Mouse (Mus musculus): ENCODE data around the gene Cers3.

The Cers3 gene

DNA sequence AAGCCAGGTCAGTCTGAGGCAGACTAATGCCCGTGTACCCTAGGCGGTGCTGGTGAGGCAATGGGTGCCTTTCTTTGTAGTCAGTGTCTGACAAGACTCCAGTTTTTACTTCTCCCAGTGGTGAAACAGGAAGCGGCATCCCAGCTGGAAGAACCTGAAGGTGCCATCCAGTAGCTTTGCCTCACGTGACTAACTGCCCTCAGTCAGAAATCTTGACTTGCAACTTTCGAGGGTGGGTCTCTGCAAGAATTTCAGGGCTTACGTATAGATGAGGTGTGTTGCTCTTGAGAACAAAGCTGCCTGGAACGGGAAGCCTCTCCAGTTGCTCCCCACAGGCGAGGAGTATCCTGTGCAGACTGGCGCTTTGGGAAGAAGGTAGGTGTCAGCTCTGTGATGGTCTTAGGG lies at the start of gene Cers3:
TSS of gene Cers3 (plus strand) at position 128 of the 405 bp plus-strand sequence.
- in situ Hi-C loops (cut with MboI, MseI), result no loop called here

DNA sequence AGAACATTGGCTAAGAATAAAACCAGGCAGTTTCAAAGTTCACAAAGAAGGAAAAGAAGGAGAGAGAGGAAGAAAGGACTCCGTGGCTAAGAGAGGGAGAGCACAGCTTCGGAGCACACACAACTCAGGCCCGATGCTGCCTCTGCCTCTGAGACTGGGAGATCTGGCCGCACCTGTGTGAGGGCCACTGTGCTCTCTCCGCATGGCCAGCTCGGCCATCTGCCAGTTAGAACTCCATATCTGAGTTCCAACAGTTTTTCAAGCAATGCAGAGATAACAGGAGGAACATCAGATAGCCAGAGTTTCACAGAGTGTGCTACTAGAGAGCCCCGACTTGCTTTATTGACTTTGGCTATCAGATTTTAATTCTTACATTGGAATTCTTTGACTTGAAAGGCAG lies 48.8 kb upstream of the Cers3 start:
- in situ Hi-C loops (cut with MboI, MseI), result no loop called here

- in situ Hi-C loops (cut with MboI, MseI), result loop anchor here in 1 of 2 experiments (10.0 kb wide), 1 partner anchor 932 kb away; no protein-coding TSS in a partner anchor
Measured at GRCm38 (mm10) chr7:66702721-66703120, 40.6 kb upstream of the Cers3 start.

DNA sequence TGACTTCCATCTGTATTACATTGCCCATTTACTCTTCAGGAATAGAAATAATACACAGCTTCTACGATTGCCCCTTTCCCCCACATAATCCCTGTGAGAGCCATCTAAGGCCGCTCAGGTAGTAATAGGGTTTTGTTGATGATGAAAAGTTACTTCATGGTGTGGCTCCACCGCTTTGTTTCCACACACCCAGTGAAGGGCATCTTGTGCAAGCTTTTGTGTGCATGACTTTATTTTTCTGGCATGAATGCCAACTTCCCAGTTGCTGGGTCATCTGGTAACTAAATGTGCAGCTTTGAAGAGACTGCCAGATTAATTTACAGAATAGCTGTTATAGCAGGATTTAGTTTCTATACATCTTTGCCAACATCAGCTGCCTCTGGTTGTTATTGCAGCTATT lies 38.7 kb upstream of the Cers3 start:
- in situ Hi-C loops (cut with MboI, MseI), result loop anchor here in 1 of 2 experiments (10.0 kb wide), 1 partner anchor 930 kb away; no protein-coding TSS in a partner anchor

DNA sequence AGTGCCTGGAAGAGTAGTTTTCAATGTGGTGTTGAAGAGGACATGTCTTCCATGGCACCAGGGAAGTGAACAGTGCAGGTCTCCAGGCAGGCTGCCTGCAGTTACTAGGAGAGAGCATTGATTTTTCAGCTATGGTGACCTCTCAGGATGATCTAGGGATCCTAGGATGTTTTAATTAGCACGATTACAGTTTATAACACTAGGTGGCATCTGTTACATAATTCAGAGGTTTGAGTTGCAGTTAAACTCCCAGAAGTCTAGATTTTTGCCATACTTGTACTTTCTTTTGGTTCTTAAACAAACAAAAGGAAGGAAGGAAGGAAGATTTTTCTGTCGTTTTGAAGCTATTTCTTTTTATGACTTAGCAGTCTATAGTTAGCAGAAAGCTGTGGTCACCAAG lies 32.1 kb upstream of the Cers3 start:
- in situ Hi-C loops (cut with MboI, MseI), result loop anchor here (10.0 kb wide), 2 partner anchors 474 to 494 kb away; no protein-coding TSS in a partner anchor

- in situ Hi-C loops (cut with MboI, MseI), result no loop called here
Measured at GRCm38 (mm10) chr7:66724514-66724913, 18.8 kb upstream of the Cers3 start.

GRCm38 (mm10) chr7:66724954-66725353 lies 18.4 kb upstream of the Cers3 start:
- in situ Hi-C loops (cut with MboI, MseI), result no loop called here

GRCm38 (mm10) chr7:66728072-66728471 lies 15.2 kb upstream of the Cers3 start:
- in situ Hi-C loops (cut with MboI, MseI), result no loop called here

DNA sequence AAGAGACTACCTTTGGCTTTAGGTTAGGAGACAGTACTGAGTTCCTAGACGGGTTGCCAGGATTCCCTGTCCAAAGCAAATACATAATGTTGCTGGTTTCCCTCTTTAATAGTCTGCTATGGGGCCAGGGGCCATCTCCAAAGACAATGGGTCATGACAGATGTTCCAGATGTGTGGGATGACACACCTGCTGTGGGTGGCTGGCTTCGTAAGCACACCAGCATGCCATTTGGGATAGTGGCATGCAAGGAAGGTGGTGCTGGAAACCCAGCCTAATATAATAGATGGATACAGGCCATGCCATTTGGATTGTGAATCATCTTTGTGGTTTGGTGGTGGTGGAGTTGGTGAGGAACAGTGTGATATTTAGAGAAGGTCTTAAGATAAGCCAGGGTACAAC lies 14.1 kb upstream of the Cers3 start:
- in situ Hi-C loops (cut with MboI, MseI), result no loop called here

- in situ Hi-C loops (cut with MboI, MseI), result no loop called here
Measured at GRCm38 (mm10) chr7:66733431-66733830, 9.9 kb upstream of the Cers3 start.

- in situ Hi-C loops (cut with MboI, MseI), result no loop called here
Measured at GRCm38 (mm10) chr7:66733882-66734281, 9.4 kb upstream of the Cers3 start.

DNA sequence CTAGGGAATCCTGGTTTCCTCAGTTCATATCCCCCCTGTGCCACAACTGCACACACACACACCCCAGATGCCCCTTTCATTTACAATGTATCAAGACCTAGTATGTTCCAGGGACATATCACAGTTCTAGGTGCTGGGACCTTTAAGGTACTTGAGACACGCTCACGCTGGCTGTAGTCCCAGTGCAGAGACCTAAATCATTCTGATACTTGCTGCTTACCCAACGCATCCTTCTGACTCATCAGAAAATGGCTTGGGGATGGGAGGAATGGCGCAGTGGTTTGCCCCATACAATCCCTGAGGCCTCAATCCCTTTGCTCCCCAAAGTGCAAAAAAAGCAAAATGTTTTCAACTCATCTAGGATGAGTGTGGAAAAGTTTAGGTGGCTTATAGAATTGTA lies 8.8 kb upstream of the Cers3 start:
- in situ Hi-C loops (cut with MboI, MseI), result no loop called here

DNA sequence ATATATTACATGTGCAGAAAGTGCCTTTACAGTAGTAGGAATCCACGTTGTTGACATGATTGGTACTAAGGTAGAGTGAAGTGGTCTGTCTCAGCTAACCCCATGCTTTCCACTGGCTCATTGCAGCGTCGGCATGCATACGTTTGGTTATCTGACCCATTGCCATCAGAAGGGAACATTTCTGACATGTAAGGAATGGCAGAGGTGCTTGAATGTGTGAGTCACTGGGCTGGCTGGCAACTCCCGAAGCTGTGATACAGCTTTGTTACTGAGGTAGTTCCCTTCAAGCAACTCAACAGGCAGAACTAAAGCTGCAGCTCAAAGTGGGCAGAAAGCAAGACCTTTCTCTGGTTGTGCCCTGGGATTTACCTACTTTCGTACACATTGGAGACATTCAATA lies 8.3 kb upstream of the Cers3 start:
- in situ Hi-C loops (cut with MboI, MseI), result no loop called here

- in situ Hi-C loops (cut with MboI, MseI), result no loop called here
Measured at GRCm38 (mm10) chr7:66737418-66737817, 5.9 kb upstream of the Cers3 start.

DNA sequence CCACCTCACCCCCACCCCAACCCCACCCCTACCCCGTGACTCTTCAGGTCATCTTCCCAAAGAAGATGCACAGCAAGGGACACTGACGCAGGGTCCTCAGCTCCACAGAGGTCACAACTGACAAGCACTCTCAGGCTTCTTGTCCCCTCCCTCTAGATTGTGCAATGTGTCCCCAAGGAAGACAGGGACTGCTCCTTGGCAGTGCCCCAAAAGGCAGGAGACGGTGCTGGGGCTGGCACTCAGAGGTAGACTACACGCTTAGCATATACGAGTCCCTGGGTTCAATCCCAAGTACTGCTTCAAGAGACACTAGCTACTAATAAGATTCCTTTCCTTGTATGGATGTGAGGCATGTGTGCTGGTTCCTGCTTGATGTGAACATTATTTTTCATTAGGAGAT lies 2.3 kb upstream of the Cers3 start:
- in situ Hi-C loops (cut with MboI, MseI), result no loop called here

- in situ Hi-C loops (cut with MboI, MseI), result no loop called here
Measured at GRCm38 (mm10) chr7:66741412-66741811, 1.9 kb upstream of the Cers3 start.

DNA sequence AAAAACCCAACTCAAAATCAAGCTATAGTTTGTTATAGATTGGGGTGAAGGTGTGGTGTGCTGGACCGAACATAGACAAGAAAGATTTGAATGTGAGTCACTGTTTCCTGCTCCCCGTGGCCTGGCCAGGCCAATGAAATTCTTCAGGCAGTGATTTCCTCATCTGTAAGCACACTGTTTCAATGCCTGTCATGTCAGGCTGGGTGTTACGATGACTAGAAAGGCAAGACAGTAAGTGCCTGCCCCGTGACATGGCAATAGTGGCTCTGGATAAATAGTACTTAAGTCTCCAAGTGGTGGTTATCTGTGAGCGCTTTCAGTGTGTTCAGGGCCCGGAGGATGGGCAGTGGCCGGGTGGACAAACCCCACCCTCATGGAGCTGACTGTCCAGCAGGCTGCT lies 3.7 kb downstream of the Cers3 start:
- in situ Hi-C loops (cut with MboI, MseI), result no loop called here

DNA sequence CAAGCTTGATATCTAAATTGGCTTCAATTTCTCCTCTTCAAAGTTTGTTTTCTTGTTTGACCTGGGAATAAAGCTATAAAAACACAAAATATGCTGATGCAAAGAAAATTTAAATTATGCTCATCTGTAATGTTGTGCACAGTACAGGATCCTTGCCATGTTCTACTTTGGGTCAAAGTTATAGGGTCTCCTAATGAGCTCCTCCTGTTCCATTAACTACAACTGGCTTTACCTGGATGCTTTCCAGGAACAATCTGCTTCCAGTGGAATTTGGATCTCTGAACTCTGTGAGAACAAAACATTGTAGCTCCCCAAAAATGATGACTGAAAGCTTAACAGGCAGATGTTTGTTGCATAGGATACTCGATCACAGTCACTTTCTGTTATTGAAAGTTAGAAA lies 6.7 kb downstream of the Cers3 start:
- in situ Hi-C loops (cut with MboI, MseI), result no loop called here

DNA sequence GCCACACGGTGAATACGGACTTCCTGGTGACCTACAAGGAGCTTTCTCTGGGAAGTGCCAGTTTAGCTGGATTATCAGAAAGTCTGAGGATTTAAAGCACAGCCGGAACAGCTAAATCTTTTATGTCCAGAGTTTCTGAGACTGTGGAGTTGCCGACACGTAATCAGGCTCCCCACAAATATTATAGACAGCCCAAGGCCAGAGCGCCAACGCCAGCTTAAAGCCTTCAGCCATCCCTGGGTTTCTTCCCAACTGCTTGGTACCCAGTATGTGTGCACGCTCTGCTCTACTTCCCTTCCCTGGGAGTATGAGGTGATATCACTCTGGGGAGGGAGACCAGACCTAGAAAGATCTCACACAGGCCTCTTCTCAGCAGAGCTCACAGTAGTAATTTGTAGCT lies 10.5 kb downstream of the Cers3 start:
- in situ Hi-C loops (cut with MboI, MseI), result no loop called here

- in situ Hi-C loops (cut with MboI, MseI), result no loop called here
Measured at GRCm38 (mm10) chr7:66755611-66756010, 12.3 kb downstream of the Cers3 start.

DNA sequence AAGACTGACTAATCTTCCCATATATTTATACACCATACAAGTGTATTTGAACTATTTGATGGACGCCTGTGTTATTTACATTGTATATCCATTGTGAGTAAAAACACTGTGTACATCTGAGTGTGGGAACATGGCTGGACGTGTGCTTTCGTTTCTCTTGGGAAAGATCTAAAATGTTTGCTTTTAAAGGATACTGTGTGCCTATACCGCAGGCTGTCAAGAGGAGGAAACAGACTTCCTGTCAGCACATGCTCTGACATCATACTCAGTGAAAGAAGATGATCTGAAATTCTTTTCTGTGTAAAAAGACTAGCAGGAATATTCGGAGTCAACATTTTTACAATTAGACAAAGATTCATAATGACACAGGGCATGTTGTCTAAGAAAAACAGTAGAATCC lies 26.6 kb downstream of the Cers3 start:
- in situ Hi-C loops (cut with MboI, MseI), result no loop called here

DNA sequence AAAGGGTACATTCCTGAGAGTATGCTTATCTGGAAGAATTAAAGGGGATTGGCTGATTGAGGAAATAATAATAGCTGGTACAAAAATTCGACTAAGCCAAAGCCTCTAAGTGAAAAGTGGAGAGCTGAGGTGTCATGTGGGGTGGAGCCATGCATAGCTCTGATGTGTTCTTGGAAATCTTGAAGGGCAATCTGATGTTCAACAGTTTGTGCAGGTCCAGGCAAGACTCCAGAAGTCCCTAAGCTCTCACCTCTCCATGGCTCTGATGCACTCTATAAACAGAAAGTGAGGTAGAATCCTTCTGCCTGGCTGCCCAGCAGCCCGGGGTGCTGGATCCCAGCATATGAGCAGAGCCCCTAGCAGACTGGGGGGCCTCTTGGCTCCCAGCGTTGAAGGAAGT lies 27.4 kb downstream of the Cers3 start:
- in situ Hi-C loops (cut with MboI, MseI), result no loop called here

GRCm38 (mm10) chr7:66771252-66771651 lies 27.9 kb downstream of the Cers3 start:
- in situ Hi-C loops (cut with MboI, MseI), result no loop called here

- in situ Hi-C loops (cut with MboI, MseI), result no loop called here
Measured at GRCm38 (mm10) chr7:66779411-66779810, 36.1 kb downstream of the Cers3 start.
